Mouse (Mus musculus) embryonic facial prominence, embryonic 14.5 days (tissue): ENCODE measurements around the gene Tnfaip8l1. TPM values are rescaled to one million over a fixed set of nuclear protein-coding genes. Genes with fewer than 3 reads are reported as not detected.

Experiments
- microRNA-seq: library from miRNA; unstranded; fragments of <30 nt; microRNA quantifications from one replicate; pipeline ENCODE4, GENCODE M21; 2016; ENCODE audit warnings: borderline number of aligned reads
- polyA plus RNA-seq: library from polyadenylated mRNA; unstranded; fragments of >200 nt; fragmentation: Nextera tagmentation; extraction: Ambion mirVana; gene quantifications from 2 replicates; pipeline ENCODE4 v1.2.1, GENCODE M21; 2014

Tnfaip8l1 gene
- polyA plus RNA-seq, 1 experiment from 2014 or later: 10.2 TPM

Small RNAs within 50 kb of the gene (microRNA-seq; reads per million reads assigned to microRNA genes)
- gene Gm44397: not detected

Other genes with a start within 250 kb of the Tnfaip8l1 start
- 6.0 and 7.3 TPM in 2 replicates for gene Zfp119b, start 213.0 kb upstream of the Tnfaip8l1 start, polyA plus RNA-seq
- 3.5 and 4.2 TPM in 2 replicates for gene Ebi3, start 209.8 kb upstream of the Tnfaip8l1 start, polyA plus RNA-seq
- gene Yju2, start 203.4 kb upstream of the Tnfaip8l1 start, polyA plus RNA-seq: 16.8 and 20.2 TPM in 2 replicates
- 11.0 and 18.9 TPM in 2 replicates for gene Shd, start 192.0 kb upstream of the Tnfaip8l1 start, polyA plus RNA-seq
- gene Fsd1, start 176.0 kb upstream of the Tnfaip8l1 start, polyA plus RNA-seq: 13.0 and 19.8 TPM in 2 replicates
- gene Stap2, start 156.9 kb upstream of the Tnfaip8l1 start, polyA plus RNA-seq: 12.4 and 14.1 TPM in 2 replicates
- 81.8 and 107 TPM in 2 replicates for gene Mpnd, start 156.8 kb upstream of the Tnfaip8l1 start, polyA plus RNA-seq
- 156 and 167 TPM in 2 replicates for gene Sh3gl1, start 125.8 kb upstream of the Tnfaip8l1 start, polyA plus RNA-seq
- 14.2 and 16.5 TPM in 2 replicates for gene Chaf1a, start 122.0 kb upstream of the Tnfaip8l1 start, polyA plus RNA-seq
- 32.7 and 39.8 TPM in 2 replicates for gene Ubxn6, start 87.4 kb upstream of the Tnfaip8l1 start, polyA plus RNA-seq
- gene Hdgfl2, start 82.8 kb upstream of the Tnfaip8l1 start, polyA plus RNA-seq: 75.6 and 84.3 TPM in 2 replicates
- 0.08 and 0.33 TPM in 2 replicates for gene Plin4, start 52.7 kb upstream of the Tnfaip8l1 start, polyA plus RNA-seq
- 0.54 and 0.57 TPM in 2 replicates for gene Plin5, start 44.9 kb upstream of the Tnfaip8l1 start, polyA plus RNA-seq
- 0.62 and 1.3 TPM in 2 replicates for gene Lrg1, start 40.5 kb upstream of the Tnfaip8l1 start, polyA plus RNA-seq
- 4.3 and 5.4 TPM in 2 replicates for gene Sema6b, start 22.1 kb upstream of the Tnfaip8l1 start, polyA plus RNA-seq
- 98.8 and 99.5 TPM in 2 replicates for gene Mydgf, start 21.4 kb downstream of the Tnfaip8l1 start, polyA plus RNA-seq
- gene Dpp9, start 56.4 kb downstream of the Tnfaip8l1 start, polyA plus RNA-seq: 32.5 and 37.1 TPM in 2 replicates
- gene Fem1a, start 94.3 kb downstream of the Tnfaip8l1 start, polyA plus RNA-seq: 19.6 and 20.5 TPM in 2 replicates
- gene Ticam1, start 114.3 kb downstream of the Tnfaip8l1 start, polyA plus RNA-seq: 6.9 and 8.1 TPM in 2 replicates
- 76.9 and 88.4 TPM in 2 replicates for gene Plin3, start 130.4 kb downstream of the Tnfaip8l1 start, polyA plus RNA-seq
- gene Arrdc5, start 137.8 kb downstream of the Tnfaip8l1 start, polyA plus RNA-seq: not detected in 2 replicates
- gene Uhrf1, start 140.8 kb downstream of the Tnfaip8l1 start, polyA plus RNA-seq: 74.8 and 90.9 TPM in 2 replicates
- 29.1 and 32.3 TPM in 2 replicates for gene Kdm4b, start 163.6 kb downstream of the Tnfaip8l1 start, polyA plus RNA-seq